8 mouse cellular contexts compared by ENCODE assay signal in genomic region chr1:74858171-74858719, GRCm38 (mm10). TPM values are rescaled to one million over a fixed set of nuclear protein-coding genes. Genes with fewer than 3 reads are reported as not detected.
DNase-seq lines count a peak whose midpoint lies in the region; ATAC-seq lines count a peak whose summit lies in the region.
"Had no signal": no experiment of that assay in that cellular context is flagged by ENCODE, and none has a peak within 500 bp of the region (broad histone marks: within the 10 kb centered on the region; RNA-seq: fewer than 3 reads in every experiment).

No protein-coding gene starts in this region.

- H3K9ac ChIP-seq in intestine, embryonic 15.5 days: no peak overlapping the region

- H3K36me3 ChIP-seq in intestine, embryonic 15.5 days: no peaks in the 10 kb centered on the region
- no peaks in the 10 kb centered on the region for H3K36me3 ChIP-seq in midbrain, embryonic 10.5 days

- peak; percentile 43 for ATAC-seq in intestine, embryonic 15.5 days

- DNase-seq in adrenal gland, postnatal 10 days: peak; percentile 82
- DNase-seq in cerebellum, postnatal 4 days (ENCODE audit: low spot score in 2 of 2): peak; percentile 76 to 85
- DNase-seq in gastrocnemius, postnatal 10 days: peak; percentile 78
- peak; percentile 88 to 90 for DNase-seq in left cerebral cortex, postnatal 10 days (ENCODE audit: extremely low spot score in 1 of 2, low spot score in 2 of 2)
- peak; percentile 89 for DNase-seq in midbrain, embryonic 10.5 days (ENCODE audit: low spot score)
- DNase-seq in right cerebral cortex, postnatal 4 days: peak; percentile 83

- H3K27ac ChIP-seq in intestine, embryonic 15.5 days: no peak overlapping the region
- H3K27ac ChIP-seq in midbrain, embryonic 10.5 days (replicated peaks): peak overlapping the region; percentile 78

- peaks cover 66% of the 10 kb centered on the region for H3K27me3 ChIP-seq in intestine, embryonic 15.5 days (replicated peaks)
- H3K27me3 ChIP-seq in midbrain, embryonic 10.5 days (ENCODE audit: low read depth, poor library complexity, severe bottlenecking): peaks cover 74% of the 10 kb centered on the region

- no peaks in the 10 kb centered on the region for H3K9me3 ChIP-seq in intestine, embryonic 15.5 days
- H3K9me3 ChIP-seq in midbrain, embryonic 10.5 days (replicated peaks): no peaks in the 10 kb centered on the region

- intact Hi-C loops in left cerebral cortex, postnatal 10 days (cut with DNase I): no loop called here

- H3K4me3 ChIP-seq in intestine, embryonic 15.5 days (replicated peaks): peak overlapping the region; percentile 29
- peak overlapping the region; percentile 85 for H3K4me3 ChIP-seq in midbrain, embryonic 10.5 days

- H3K4me2 ChIP-seq in intestine, embryonic 15.5 days (replicated peaks): peak overlapping the region; percentile 65

- peaks cover 25% of the 10 kb centered on the region for H3K4me1 ChIP-seq in intestine, embryonic 15.5 days (replicated peaks)
- peaks cover 69% of the 10 kb centered on the region for H3K4me1 ChIP-seq in midbrain, embryonic 10.5 days

- WGBS in intestine, embryonic 15.5 days: under 1% methylated on average over 29 of the region's 29 CpGs
- WGBS in midbrain, embryonic 10.5 days: under 1% methylated on average over 29 of the region's 29 CpGs

RNA-seq across cellular contexts. Expression of gene Cdk5r2, which starts 3.5 kb away (rescaled TPM):
- 1 to 10 TPM; 4.8 to 6.6 TPM for total RNA-seq in adrenal gland, postnatal 10 days (2021)
- total RNA-seq in gastrocnemius, postnatal 10 days (2021): under 1 TPM; 0.52 to 0.56 TPM
- 0.13 and 0.16 TPM in 2 replicates for polyA plus RNA-seq in intestine, embryonic 15.5 days (2015; fragmentation: Nextera tagmentation; extraction: Ambion mirVana)
- 100 to 1,000 TPM; 474 to 481 TPM for total RNA-seq in left cerebral cortex, postnatal 10 days (2021)
- polyA plus RNA-seq in midbrain, embryonic 10.5 days (2016; fragmentation: Nextera tagmentation; extraction: Ambion mirVana): 1.3 and 2.2 TPM in 2 replicates

RNA-seq across cellular contexts. Expression of gene Fev, which starts 27.0 kb away (rescaled TPM):
- total RNA-seq in adrenal gland, postnatal 10 days (2021): under 1 TPM; 0.84 to 0.97 TPM
- not detected for total RNA-seq in gastrocnemius, postnatal 10 days (2021)
- polyA plus RNA-seq in intestine, embryonic 15.5 days (2015; fragmentation: Nextera tagmentation; extraction: Ambion mirVana): 2.2 and 2.9 TPM in 2 replicates
- total RNA-seq in left cerebral cortex, postnatal 10 days (2021): not detected
- polyA plus RNA-seq in midbrain, embryonic 10.5 days (2016; fragmentation: Nextera tagmentation; extraction: Ambion mirVana): 0.36 TPM in 1 of 2 replicates, not detected in the other
- polyA plus RNA-seq: gonadal fat pad, adult 2 months had no signal

RNA-seq across cellular contexts. Expression of gene Cryba2, which starts 34.7 kb away (rescaled TPM):
- 1 to 10 TPM in 1 of 2 experiments, under 1 TPM in 1; 0.51 to 1.1 TPM for total RNA-seq in adrenal gland, postnatal 10 days (2021)
- total RNA-seq in gastrocnemius, postnatal 10 days (2021): not detected
- polyA plus RNA-seq in intestine, embryonic 15.5 days (2015; fragmentation: Nextera tagmentation; extraction: Ambion mirVana): 1.7 and 3.0 TPM in 2 replicates
- not detected for total RNA-seq in left cerebral cortex, postnatal 10 days (2021)
- polyA plus RNA-seq in midbrain, embryonic 10.5 days (2016; fragmentation: Nextera tagmentation; extraction: Ambion mirVana): 0.26 TPM in 1 of 2 replicates, not detected in the other

Comparison
In these comparisons a context has a peak if more than half of its experiments do, and no peak if none do; other contexts are left out.
1. RNA of gene Cdk5r2, which starts 3.5 kb away (total RNA-seq): 474 to 481 TPM in left cerebral cortex, postnatal 10 days; 4.8 to 6.6 TPM in adrenal gland, postnatal 10 days and 0.52 to 0.56 TPM in gastrocnemius, postnatal 10 days; every median in the first group is over 10 times any median in the second.
2. Peak in every context shown above with its lines, with median percentiles within 50 percentile points of each other: DNase-seq.